Mouse (Mus musculus) cortical plate, adult 2 months (tissue): ENCODE measurements around the gene Lime1. TPM values are rescaled to one million over a fixed set of nuclear protein-coding genes. Genes with fewer than 3 reads are reported as not detected.

Source experiments
- H3K27ac ChIP-seq: fragments of 200-500 bp; 2 replicates; pipeline ENCODE4 v1.5.1; 2012; ENCODE audit warnings: low read length, control low read depth, inconsistent platforms; ENCODE audit not compliant: insufficient read depth
- H3K4me1 ChIP-seq: fragments of 200-500 bp; 2 replicates; pipeline ENCODE4 v1.6.1; 2011; ENCODE audit warnings: low read length; ENCODE audit not compliant: control insufficient read depth, insufficient read depth
- H3K4me3 ChIP-seq: fragments of 200-500 bp; 2 replicates; pipeline ENCODE4 v1.5.1; 2011; ENCODE audit warnings: mild to moderate bottlenecking, low read length, control low read depth; ENCODE audit not compliant: insufficient read depth
- CTCF ChIP-seq: fragments of 200-500 bp; IDR thresholded peaks from 2 replicates; pipeline ENCODE4 v1.5.1; 2011; ENCODE audit warnings: mild to moderate bottlenecking, control low read depth, low read length; ENCODE audit not compliant: insufficient read depth; ENCODE audit errors: extremely low read depth
- POLR2A ChIP-seq: fragments of 200-500 bp; IDR thresholded peaks from 2 replicates; pipeline ENCODE4 v1.6.1; 2011; ENCODE audit warnings: mild to moderate bottlenecking, low read length, control low read depth; ENCODE audit not compliant: insufficient read depth; ENCODE audit errors: extremely low read depth
- polyA plus RNA-seq: library from polyadenylated mRNA; depleted of rRNA; stranded (reverse); fragments of >200 nt; gene quantifications from 2 replicates; pipeline ENCODE4 v1.2.3, GENCODE M21; 2012

The Lime1 gene
- polyA plus RNA-seq, 1 experiment: 66.5 TPM

DNA sequence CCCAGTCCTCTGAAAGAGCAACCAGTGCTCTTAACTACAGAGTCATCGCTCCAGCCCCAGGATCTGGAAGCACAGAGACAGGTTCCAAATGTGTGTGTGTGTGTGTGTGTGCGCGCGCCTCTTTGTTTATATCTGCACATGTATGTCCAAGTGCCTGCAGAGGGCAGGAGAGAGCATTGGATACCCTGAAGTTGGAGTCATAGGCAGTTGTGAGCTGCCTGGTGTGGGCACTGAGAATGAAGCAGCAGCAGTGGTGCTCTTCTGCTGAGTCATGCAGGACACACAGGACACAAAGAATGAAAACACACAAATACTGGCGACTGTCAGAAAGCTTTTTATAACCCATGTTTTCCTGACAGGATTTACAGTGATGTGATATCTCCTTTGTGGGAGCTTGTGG is 9.9 kb upstream of the Lime1 start:
- H3K27ac ChIP-seq: no peak overlapping the region
- no peak overlapping the region for H3K4me3 ChIP-seq
- TF ChIP-seq CTCF (no peak), POLR2A (no peak)
- peaks cover 3% of the 10 kb centered on the region; the same call in 1 of the 2 replicates for H3K4me1 ChIP-seq

DNA sequence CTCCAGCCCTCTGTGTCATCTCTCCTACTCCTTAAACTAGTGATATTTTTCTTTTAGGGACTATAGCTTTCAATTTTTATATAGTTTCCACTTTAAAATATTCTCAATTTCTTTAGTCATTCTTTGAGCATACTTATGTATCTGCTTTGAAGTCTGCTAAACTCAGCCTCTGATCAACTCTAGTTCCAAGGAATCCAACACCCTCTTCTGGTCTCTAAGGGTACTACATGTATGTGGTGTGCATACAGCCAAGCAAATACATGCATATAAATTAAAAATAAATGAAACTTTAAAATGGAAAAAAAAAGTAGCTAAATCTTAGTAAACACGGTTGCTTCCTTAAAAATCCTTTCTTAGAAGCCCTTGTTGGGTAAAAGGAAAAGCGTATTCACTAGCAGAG is 4.1 kb upstream of the Lime1 start:
- no peak overlapping the region for H3K4me3 ChIP-seq
- no peak overlapping the region for H3K27ac ChIP-seq
- H3K4me1 ChIP-seq: no peaks in the 10 kb centered on the region
- TF ChIP-seq POLR2A (no peak), CTCF (no peak)

- Histone ChIP-seq H3K27ac (no peak overlapping the region), H3K4me3 (no peak overlapping the region), H3K4me1 (no peaks in the 10 kb centered on the region)
- TF ChIP-seq POLR2A (no peak), CTCF (no peak)
These were observed 2.6 kb upstream of the Lime1 start for GRCm38 (mm10) chr2:181377230-181377629.

GRCm38 (mm10) chr2:181378701-181379100 is 1.2 kb upstream of the Lime1 start:
- H3K4me1 ChIP-seq: no peaks in the 10 kb centered on the region
- H3K27ac ChIP-seq: no peak overlapping the region
- H3K4me3 ChIP-seq: no peak overlapping the region
- TF ChIP-seq POLR2A: no peak
- no peak for TF ChIP-seq CTCF

- Histone ChIP-seq H3K4me3 (no peak overlapping the region), H3K4me1 (no peaks in the 10 kb centered on the region), H3K27ac (no peak overlapping the region)
- TF ChIP-seq CTCF: no peak
- no peak for TF ChIP-seq POLR2A
These were observed 373 bp downstream of the Lime1 start for GRCm38 (mm10) chr2:181380251-181380650.

DNA sequence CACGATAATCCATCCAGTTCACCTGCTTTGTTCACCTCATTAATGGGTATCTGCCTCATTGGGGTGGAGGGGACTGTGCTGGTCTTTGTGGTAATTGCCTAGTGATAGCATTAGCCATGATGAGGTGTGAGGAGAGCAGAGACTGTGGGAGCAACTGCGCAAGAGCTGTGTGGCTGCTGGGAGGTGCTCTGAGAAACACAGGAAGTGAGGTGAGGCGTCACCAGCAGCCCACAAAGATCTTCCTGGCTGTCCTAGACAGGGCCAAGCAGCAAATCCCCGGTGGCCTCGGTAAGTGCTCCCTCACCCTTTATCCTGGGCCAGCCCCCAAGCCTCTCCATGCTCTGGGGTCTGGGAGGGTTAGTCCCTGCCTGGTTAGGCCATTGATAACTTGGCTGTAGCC is 1.2 kb downstream of the Lime1 start:
- no peaks in the 10 kb centered on the region for H3K4me1 ChIP-seq

DNA sequence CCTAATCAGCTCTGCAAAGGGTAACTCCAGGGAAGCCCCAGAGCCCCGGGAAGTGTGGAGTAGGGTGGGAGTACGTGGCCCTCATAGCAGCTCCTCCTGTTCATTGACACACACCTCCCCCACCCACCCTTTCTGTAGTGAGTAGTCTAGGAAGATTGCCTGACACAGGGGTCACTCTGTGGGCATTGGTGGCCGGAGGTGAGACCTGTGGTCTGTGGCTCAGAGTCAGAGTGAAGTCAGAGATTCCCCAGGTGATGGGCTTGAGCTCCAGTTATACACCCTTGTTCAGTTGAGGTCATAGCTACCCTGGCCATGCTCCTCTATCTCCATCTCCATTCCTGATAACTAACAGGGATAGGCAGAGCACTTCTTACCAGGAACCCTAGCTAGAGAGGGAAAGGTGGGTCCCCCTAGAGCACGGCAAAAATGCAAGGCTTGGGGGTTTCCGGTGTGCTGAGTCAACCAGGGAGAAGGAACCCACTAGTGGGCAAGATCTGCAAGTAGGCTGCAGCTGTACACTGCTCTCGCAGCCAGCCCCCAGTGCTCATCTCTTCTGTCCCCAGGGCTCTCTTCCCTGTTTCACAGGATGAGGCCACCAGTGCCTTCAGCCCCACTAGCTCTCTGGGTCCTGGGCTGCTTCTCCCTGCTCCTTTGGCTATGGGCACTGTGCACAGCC is 1.9 kb downstream of the Lime1 start:
- Histone ChIP-seq H3K4me3 (no peak overlapping the region), H3K27ac (no peak overlapping the region), H3K4me1 (no peaks in the 10 kb centered on the region)
- TF ChIP-seq POLR2A: no peak
- no peak for TF ChIP-seq CTCF

More for the DNA sequence above, 1.2 kb downstream of the Lime1 start:
- TF ChIP-seq CTCF (no peak), POLR2A (no peak)
- H3K27ac ChIP-seq: no peak overlapping the region
- no peak overlapping the region for H3K4me3 ChIP-seq

DNA sequence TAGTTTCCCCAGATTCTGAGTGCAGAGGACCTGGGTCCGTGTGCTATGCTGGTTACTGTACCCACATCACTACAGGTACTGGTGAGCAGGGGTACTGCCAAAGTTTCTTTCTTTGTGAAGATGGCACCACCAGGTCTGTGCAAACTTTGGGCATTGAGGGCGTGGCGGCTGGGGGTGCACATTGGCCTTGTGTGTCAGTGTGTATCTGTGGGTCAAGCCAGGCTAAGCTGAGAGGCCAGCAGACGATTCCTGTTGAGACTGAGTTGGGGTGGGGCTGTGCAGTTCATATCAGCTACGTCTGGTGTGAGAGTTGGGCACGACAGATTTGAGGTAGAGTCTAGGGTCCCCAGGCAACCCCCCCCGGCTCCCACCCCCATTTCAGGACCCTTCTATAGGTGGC is 4.6 kb downstream of the Lime1 start:
- Histone ChIP-seq H3K4me1 (no peaks in the 10 kb centered on the region), H3K27ac (no peak overlapping the region), H3K4me3 (no peak overlapping the region)
- TF ChIP-seq POLR2A (no peak), CTCF (no peak)

GRCm38 (mm10) chr2:181384919-181385391 is 5.1 kb downstream of the Lime1 start:
- Histone ChIP-seq H3K27ac (no peak overlapping the region), H3K4me3 (no peak overlapping the region), H3K4me1 (no peaks in the 10 kb centered on the region)
- TF ChIP-seq POLR2A: no peak

- Histone ChIP-seq H3K27ac (no peak overlapping the region), H3K4me3 (no peak overlapping the region), H3K4me1 (no peaks in the 10 kb centered on the region)
- TF ChIP-seq POLR2A (no peak), CTCF (no peak)
These were observed 6.0 kb downstream of the Lime1 start for GRCm38 (mm10) chr2:181385885-181386284.

GRCm38 (mm10) chr2:181386663-181387210 is 6.9 kb downstream of the Lime1 start:
- Histone ChIP-seq H3K4me1 (no peaks in the 10 kb centered on the region), H3K4me3 (no peak overlapping the region), H3K27ac (no peak overlapping the region)
- no peak for TF ChIP-seq POLR2A
- TF ChIP-seq CTCF: no peak
